Mouse (Mus musculus) heart, adult 2 months (tissue): ENCODE measurements around the gene Mrpl34.

Experiments used
- CTCF ChIP-seq: fragments of 200-600 bp; IDR thresholded peaks from 2 replicates; pipeline ENCODE4 v1.8.1; 2022; ENCODE audit warnings: antibody characterized with exemption, mild to moderate bottlenecking, moderate library complexity
- EP300 ChIP-seq: fragments of 200-500 bp; IDR thresholded peaks from 2 replicates; pipeline ENCODE4 v1.6.1; 2011; ENCODE audit warnings: low read depth, low read length, control low read depth; ENCODE audit not compliant: insufficient read depth

- TF ChIP-seq EP300 (no peak), CTCF (no peak)
Measured at GRCm38 (mm10) chr8:71437041-71437440, 27.7 kb upstream of the Mrpl34 start.
